In genomic region chr5:128491155-128491554, GRCm38 (mm10) we compare ENCODE assay signal across 8 mouse cellular contexts. TPM values are rescaled to one million over a fixed set of nuclear protein-coding genes. Genes with fewer than 3 reads are reported as not detected.
DNase-seq lines count a peak whose midpoint lies in the region.

No protein-coding gene starts in this region.

- DNase-seq in cerebellum, postnatal 25 days, result peak; percentile 19 to 48
- no peak for DNase-seq in cerebellum, adult 11 months
- peak; percentile 42 to 55 for DNase-seq in left cerebral cortex, postnatal 14 days (ENCODE audit: low spot score in 2 of 2)
- DNase-seq in left cerebral cortex, postnatal 4 days, result no peak
- peak; percentile 77 for DNase-seq in ES-CJ7 (ENCODE audit: low read depth, low spot score)
- DNase-seq in kidney, postnatal 10 days, result peak; percentile 22
- no peak for DNase-seq in heart, postnatal 25 days (ENCODE audit: low spot score)
- DNase-seq in urinary bladder, postnatal 4 days (ENCODE audit: low spot score in 2 of 2), result no peak

- intact Hi-C loops in left cerebral cortex, postnatal 14 days (cut with DNase I), result no loop called here
- intact Hi-C loops in left cerebral cortex, postnatal 4 days (cut with DNase I), result no loop called here
- intact Hi-C loops in heart, postnatal 25 days (cut with DNase I), result no loop called here

RNA-seq across cellular contexts. Expression of gene Tmem132d, which starts 58.3 kb away (rescaled TPM):
- 10 to 100 TPM; 42.1 to 47.8 TPM for total RNA-seq in left cerebral cortex, postnatal 14 days (2021)
- total RNA-seq in left cerebral cortex, postnatal 4 days (2021), result 10 to 100 TPM in 1 of 2 experiments, 1 to 10 TPM in 1; 6.3 to 10.0 TPM
- under 1 TPM in 1 of 2 experiments, not detected in 1; 0.14 TPM for total RNA-seq in heart, postnatal 25 days (2021)

Comparison
In these comparisons a context has a peak if more than half of its experiments do, and no peak if none do; other contexts are left out.
1. DNase-seq: peak in cerebellum, postnatal 25 days (2 of 2), left cerebral cortex, postnatal 14 days (2 of 2), ES-CJ7 (single experiment) and kidney, postnatal 10 days (single experiment); none in cerebellum, adult 11 months (single experiment), left cerebral cortex, postnatal 4 days (single experiment), heart, postnatal 25 days (single experiment) and urinary bladder, postnatal 4 days (0 of 2).
2. RNA of gene Tmem132d, which starts 58.3 kb away (total RNA-seq): 42.1 to 47.8 TPM in left cerebral cortex, postnatal 14 days and 6.3 to 10.0 TPM in left cerebral cortex, postnatal 4 days; 0.14 TPM in heart, postnatal 25 days; every median in the first group is over 4 times any median in the second.